Mouse (Mus musculus) MN1 (cell line): Measurements from ENCODE around the gene Dnaic2.

Experiments
- DNase-seq: peaks from one replicate; pipeline ENCODE4 v3.0.0-alpha.2; 2016; ENCODE audit warnings: low spot score

Dnaic2 gene

DNA sequence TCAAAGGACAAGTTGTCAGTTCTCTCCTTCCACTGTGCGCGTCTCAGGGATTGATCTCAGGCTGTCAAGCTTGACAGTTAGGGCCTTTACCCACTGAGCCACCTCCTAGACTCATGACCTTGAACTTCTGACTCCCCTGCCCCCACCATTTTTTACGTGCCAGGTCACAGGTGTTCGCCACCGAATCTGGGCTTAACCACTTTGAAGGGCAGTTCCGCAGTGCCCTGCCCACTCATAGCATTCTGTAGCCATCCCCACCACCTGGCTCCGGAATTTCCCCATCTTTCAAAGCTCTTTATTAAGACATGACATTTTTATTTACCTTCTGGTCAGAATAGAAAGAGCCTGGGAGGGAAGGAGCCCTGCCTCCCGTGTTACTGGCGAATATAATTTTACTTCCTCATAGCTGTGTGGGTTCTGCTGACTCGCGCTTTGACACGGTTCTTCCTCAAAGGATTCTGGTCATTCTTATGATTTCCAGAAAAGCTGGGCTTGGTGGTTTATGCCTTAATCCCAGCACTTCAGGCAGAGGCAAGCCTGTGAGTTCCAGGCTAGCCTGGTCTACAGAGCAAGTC, 20.4 kb downstream of the Dnaic2 start:
- no peak for DNase-seq

DNA sequence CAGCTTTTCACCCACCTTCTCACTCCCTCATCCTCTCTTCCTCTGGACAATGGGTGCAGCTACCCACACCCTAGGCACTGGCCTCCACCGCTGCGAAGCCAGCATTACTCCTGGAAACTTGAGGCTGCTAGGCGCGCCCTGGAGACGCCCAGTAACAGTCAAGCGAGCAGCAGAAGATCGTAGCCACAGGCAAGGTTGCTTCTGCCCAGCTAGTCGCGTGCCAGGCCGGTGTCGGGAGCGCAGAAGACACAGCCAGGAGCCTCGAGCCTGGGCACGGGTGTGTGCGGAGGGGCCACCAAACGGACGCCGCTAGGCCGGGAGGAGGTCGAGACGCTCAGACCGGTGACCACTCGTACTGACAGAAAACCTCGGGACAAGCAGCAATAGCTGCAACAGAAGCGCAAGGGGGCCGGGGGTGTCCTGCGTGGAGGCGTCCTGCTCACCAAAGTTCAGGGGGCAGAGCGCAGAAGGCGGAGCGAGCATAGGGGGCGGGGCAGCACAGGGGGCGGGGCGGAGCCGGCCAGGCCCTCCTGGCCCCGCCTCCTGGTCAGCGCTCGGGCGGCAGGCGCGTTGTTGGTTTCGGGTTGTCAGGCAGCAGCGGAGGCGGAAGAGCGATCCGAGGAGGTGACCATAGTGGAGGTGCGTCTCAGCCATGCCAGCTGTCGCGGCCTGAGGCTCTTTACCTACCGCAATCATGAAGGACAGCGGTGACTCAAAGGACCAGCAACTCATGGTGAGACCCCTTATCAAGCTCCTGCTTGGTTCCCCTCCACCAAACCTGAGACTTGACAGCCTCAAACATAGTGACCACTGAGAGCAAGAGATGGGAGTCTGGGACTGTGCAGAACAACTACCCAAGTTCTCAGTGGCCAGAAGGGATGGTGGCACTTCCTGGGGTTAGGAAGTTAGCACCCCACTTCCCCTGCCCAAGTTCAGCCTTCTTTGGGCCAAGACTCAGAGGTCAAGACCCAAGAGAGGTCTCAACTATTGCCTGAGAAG, 37.9 kb downstream of the Dnaic2 start, which contains the start of gene Kif19a:
Kif19a (plus strand) TSS at position 569 of the 999 bp plus-strand sequence.
- DNase-seq: no peak

DNA sequence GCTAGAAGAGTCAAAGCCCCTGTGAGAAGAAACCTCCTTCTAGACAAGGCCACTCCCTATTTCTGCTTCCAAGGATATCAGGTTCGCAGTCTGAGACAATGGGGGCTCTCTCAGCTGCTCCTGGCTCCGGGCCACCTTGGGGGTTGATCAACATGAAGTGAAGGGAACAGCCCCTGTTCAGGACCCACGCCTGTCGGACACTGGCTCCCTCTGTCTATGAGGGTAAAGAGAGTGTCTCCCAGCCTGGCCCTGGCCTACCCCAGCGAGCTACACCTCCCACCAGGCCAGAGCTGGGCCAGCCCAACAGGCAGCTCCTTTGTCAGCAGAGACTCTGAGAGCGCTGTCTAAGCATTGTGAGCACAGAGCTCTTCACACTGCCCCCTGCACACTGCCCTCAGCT, 42.7 kb downstream of the Dnaic2 start:
- no peak for DNase-seq

DNA sequence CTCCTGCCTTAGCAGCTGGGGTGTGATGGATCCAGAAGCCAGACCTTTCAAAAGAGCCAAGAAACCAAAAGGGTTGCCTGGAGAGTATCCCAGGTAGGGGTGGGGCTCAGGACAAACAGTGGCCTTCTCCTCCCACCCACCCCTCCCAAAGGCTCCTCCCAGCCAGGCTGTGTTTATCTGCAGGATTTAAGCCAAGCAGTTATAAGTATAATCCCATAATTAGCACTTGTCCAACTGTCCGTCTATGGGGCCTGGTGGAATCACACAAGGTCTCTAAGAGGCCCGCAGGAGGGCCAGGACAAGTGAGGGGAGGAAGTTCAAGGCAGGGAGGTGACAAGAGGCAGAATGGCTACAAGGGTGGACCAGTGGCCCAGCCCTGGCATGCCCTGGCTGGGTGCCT, 44.7 kb downstream of the Dnaic2 start:
- DNase-seq: no peak

DNA sequence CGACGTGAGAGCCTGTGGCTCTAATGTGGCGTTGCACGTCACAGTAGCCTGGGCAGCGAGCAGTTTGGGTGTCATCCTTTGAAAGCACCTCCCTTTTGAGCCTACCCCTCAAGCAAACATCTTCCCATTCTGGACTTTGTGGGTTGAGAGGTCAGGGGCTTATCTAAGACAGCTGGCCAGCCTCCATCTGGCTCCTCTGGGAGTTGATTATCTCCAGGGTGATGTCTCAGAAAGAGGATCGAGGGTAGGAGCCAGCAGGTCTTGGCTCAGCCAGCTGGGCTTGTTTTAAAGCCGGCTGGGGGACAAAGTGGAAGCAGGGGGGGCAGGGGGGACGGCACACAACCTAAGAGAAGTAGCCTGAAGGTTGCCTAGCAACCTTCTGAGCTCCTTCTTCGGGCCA, 52.9 kb downstream of the Dnaic2 start:
- no peak for DNase-seq

DNA sequence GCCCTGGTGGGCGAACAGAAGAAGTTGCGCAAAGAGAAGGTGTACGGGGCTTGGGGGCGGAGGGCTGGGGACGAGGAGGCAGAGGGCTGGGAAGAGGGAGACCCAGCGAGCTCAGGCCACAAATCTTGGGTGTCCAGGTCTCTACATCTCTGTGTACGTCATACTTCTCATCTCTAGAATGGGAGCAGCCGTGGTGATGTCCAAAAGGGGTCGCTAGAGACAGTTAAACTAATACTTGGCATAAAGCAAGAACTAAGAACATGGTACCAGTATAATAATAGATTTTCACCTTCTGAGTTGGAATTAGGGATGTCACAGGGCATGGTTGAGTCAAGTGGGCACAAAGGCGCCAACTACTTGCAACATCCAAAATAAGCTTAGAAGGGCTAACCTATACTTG, 58.7 kb downstream of the Dnaic2 start:
- no peak for DNase-seq

DNA sequence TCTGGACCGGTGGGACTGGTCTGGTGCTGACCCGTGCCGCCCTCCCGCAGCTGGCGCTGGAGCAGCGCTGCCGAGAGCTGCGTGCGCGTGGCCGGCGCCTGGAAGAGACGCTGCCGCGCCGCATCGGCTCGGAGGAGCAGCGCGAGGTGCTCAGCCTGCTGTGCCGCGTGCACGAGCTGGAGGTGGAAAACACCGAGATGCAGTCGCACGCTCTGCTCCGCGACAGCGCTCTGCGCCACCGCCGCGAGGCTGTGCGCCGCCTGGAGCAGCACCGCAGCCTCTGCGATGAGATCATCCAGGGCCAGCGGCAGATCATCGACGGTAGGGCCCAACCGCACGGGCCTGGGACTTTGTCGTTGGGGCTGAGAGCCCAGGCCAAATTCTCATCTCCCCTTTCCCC, 59.1 kb downstream of the Dnaic2 start:
- no peak for DNase-seq

DNA sequence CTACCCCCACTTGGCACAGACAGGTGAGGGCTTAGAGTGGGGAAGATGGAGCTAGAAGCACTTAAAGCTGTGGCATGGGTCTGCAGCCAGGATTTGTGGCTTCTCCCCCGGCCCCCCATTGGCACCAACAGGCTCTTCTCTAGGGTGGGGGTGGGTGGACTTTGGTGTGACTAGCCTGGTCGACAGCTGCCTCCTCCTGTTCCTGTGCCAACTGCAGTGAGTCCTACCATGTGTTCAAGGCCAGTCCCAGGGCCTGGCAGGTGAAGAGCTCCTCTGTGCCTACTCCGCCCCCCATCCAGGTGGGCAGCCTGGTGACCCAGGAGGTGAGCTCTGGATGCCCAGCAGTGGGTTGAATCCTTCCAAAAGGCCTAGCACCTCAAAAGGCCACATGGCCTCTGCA, 60.4 kb downstream of the Dnaic2 start:
- DNase-seq: no peak

DNA sequence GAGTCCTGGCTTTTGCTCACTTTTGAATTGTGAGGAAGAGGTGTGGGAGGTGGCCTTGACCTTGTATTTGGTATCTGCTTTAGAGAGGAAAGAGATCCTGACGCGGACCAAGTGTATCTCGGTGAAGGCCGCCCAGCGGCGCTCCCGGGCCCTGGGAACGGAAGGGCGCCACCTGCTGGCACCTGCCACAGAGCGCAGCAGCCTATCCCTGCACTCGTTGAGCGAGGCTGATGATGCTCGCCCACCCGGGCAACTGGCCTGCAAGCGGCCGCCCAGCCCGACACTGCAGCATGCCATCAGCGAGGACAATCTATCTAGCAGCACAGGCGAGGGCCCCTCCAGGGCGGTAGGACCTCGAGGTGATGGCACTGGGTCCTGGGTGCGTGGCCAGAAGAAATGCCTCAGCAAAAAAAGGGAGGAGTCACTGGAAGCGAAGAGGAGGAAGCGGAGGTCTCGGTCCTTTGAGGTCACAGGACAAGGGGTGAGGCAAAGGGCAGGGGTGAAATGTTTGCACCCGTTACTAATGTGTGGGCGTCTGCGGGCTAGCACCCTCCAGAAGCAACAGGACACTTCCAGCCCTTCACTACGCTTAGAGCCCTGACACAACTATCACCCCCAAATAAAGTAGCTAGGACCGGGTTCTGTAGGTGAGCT, 62.0 kb downstream of the Dnaic2 start:
- DNase-seq: peak; percentile 31

DNA sequence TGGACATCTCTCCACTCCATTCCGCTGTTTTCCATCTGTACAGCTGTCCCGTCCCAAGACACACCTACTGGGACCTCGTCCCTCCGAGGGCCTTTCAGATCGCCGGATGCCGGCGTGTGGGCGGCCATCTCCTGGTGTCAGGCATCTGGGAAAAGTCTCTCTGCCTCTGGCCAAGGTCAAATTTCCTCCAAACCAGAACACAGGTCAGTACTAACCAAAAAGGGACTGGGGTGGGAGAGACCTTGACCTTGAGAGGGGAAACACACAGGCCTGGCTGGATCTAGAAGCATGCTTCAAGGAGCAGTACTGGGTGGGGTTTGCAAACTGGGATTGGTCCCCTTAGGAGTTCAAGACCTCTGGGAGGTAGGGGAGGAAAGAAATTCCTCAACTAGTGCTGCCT, 62.5 kb downstream of the Dnaic2 start:
- no peak for DNase-seq

DNA sequence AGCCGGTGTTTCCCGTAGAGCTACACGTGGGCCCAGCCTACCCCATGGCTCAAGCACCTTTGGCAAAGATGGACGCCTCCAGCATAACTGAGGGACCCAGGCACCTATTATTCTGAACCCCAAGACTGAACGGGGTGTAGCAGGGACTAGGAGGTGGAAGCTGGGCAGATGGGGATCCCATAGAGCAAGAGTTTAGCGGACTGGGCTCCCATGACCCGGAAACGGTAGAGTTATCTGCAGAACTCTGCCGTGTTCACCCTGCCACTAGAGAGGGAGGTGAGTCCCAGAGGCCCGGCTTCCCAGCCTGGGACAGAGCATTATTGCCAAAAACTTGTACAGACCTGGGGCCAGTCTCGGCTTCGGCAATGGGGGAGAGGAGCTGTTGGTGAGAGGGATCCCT, 63.0 kb downstream of the Dnaic2 start:
- DNase-seq: no peak

DNA sequence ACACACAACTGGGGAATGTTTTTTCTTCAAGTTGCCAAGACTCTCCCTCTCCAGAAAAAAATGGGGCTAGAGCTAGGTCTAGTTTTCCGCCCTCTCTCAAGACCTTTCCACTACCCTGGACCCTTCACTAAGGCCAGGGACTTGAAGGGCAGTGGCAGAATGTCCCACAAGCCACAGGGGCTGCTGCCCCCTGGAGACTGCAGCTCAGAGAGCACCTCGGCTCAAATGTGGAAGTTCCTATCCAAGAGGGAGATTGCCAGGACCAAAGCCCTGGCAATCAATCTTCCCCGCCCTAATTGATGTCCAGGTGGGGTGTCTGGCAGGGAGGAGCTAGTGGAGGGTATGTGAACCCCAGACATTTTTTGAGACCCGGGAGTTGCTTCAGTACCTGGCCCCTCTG, 63.6 kb downstream of the Dnaic2 start:
- DNase-seq: no peak

DNA sequence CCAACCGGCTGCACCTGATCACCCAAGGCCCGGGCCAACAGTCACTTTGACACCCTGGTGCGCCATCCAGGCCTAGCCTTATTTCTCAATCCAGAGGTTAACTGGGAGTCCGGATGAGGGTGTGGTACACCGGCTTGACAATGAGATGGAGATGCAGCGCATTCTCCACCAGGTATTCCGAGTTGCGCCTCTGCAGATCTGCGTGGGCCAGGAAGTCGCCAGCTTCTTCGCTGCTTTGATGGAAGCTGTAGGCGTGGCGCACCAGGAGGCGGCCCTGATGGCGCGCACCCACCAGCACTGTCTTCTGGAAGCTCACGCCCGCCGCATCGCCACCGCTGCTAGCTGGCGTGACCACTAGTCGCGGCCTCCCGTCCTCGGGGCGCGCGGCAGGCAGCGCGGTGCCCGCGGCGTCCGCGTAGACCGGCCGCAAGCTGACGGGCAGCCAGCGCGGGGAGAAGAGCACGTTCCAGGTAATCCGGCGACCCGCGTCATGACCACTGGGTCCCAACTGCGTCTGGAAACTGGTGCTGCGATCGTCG, 64.2 kb downstream of the Dnaic2 start:
- DNase-seq: no peak

DNA sequence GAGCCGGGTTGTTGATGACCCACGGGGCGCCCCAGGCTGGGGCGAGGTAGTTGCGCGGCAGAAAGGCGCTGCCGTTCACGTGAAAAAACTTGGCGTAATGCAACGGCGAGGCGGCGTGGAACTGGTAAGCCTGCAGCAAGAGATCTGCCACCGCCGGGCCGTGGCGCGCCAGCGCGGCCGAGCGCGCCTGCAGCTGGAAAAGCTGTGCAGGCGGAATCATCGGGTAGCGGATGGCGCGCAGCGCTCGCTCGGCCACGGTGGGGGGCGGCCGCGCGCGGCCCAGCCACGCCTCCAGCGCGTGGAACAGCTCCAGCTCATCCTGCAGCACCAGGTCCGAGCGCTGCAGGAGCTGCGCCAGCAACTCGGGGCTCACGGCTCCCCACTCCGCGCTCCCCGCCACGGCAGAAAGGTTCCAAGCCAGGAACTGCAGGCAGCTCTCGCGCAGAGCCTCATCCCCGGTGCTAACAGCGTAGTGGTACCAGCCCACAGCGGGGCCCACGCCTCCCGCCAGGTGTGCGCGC, 64.7 kb downstream of the Dnaic2 start:
- DNase-seq: no peak

DNA sequence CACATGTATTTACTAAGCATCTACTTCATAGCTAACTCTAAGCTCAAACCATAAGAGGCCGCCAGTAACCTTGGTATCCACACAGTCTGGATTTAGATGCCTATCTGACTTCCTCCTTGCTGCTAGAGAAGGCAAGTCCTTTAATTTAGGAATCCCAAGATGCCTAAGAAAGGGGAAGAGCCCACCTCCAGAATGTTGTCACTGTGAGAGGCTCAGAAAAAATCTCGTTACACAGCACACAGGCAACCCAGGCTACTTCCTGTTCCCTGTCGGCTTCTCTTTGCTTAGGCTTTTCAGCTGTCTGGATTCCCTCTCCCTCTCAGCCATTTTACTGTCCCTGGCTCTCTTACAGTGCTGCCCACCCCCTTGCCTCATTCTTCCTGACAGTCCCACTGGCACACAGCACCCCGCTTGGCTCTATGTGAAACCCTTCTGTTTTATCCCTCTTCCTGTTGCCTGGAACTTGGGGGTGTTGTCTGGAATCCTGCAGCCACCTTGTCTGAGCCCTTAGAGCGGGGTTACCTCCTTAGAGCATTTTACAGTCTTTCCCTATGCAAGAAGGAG, 65.8 kb downstream of the Dnaic2 start:
- no peak for DNase-seq

DNA sequence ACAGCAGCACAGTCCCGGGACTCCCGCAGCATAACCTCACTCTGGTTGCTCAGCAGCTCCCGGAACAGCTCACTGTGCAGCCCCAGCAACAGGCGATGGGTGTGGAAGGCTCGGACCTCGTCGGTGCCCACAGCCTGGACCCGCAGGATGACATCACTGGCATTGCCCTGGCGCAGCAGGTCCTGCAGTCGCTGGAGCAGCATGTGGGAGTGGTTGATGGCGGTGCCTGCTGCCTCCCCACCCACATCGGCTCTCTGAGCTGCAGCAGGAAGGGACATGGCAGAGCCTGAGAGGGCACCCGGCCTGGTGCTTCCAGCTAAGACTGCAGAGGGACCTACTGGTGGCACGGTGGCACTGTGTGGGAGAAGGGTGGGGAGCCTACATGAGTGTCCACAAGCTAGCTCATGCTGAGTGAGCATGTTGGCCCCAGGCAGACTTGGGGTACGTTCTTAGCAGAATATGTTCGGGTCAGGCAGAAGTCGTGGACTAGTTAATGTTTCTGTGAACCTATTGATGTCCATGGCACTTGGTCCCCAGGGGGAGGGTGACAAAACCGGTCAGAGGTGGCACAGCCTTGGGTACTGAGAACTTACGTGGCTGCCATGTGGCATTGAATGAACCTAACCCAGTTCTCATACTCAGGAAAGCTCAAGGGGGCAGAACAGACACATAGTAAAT, 66.8 kb downstream of the Dnaic2 start:
- peak; percentile 14 for DNase-seq

DNA sequence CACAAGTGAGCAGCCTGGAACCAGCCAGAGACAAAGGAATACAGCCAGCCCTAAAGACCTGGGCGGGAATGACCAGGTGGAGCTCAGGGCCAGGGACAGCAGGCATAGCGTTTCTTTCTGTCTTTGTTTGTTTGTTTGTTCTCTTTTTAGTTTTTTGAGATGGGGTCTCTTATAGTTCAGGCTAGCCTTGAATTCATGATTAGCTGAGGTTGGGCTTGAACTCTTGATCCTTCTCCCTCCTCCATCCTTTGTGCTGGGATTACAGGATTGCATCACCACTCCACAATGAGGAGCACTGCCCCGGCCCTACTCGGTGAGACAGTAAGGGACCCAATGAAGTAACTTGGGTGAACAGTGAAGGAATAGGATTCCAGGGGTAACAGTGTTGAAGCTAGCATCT, 67.5 kb downstream of the Dnaic2 start:
- no peak for DNase-seq

DNA sequence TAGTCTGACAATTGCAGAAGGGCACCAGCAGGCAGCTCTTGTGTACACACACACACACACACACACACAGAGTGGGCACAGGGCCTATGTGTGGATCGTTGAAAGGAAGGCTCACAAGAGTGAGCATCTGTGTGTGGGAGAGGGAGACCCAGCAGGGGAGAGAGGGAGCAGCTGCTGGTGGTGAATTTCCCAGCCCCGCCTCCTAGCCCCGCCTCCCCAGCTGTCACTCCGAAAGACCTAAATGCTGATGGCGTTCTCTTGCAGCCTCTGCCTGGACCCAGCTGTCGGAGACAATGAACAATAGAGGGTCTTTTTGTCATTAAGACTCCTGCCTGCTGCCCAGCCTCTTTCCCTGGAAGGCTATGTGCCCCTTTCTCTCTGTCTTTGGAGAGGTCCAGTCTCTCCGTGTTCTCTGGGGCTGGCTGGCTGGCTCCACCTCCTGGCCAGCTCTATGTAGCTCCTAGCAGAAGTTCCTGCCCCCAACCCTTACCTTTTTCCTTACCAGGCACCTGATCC, 68.1 kb downstream of the Dnaic2 start:
- DNase-seq: no peak

DNA sequence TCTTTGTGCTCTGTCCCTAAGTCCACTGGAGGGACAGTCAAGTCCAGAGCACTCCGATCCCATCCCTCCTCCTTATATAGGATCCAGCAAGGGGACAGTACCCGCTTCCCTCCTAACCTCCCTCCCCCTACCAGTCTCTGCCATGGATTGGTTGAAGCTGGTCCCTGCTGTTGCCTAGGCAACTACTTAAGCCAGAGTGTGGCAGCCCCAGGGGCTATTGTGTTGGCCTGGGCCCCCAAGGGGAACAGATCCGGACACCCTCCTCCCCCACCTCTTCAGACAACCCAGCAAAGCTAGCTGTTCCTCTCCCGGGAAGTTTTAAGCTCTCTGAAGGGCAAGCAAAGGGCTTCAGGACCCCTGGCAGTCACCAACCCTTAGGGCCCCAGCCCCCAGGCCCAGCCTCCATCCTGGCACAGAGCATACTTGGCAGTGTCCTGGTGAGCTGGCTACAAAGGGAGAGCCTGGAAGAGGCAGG, 68.7 kb downstream of the Dnaic2 start, which contains the start of gene Btbd17:
Btbd17 (minus strand) TSS at position 98 of the 475 bp plus-strand sequence.
- DNase-seq: no peak

DNA sequence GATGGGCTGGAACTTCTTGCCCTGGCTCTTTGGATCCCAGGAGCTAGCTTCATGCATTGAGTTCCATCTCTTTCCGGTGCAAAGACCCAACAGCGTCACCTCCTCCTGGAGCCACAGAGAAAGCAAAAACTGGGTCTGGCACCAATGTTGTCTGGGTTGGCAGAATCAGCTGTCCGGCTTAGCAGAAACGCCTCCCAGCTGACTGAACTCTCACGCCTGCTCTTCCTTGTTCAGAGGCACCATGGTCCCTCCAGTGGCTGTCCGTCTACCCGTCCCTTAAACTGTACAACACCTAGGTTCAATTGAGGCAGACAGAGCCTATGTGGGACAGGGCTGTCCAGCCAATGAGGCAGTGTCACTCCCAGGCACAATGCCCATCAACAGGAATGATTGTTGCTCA, 70.0 kb downstream of the Dnaic2 start:
- DNase-seq: no peak

DNA sequence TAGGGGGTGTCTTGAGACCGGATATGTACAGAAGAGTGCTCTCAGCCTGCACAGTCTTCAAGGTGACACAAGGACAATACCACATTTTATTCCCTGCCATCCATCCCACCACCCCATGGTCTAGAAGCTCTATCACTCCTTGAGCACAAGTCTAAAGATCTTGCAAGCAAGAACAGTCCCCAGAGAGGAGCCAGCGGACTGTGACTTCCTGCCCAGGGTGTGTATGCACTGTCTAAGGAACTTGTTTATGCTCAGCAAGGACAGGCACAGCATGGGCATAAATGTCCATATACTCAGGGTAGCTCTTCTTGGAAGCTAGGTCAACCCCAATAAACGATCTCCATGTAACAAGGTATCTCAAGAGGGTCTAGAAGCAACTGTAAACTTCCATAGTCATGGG, 70.8 kb downstream of the Dnaic2 start:
- no peak for DNase-seq
